Mouse (Mus musculus) v-Abl transformed pro-B cells (cell line): Measurements from ENCODE around the gene Lsm7.
"Not testable (repeated sequence)": the region's sequence is repeated elsewhere in the genome, so short reads cannot be mapped to it uniquely, and the experiment has no call there.

Experiments
- in situ Hi-C, 2 experiments: fragments of 400-800 bp; cut with MboI; formaldehyde crosslinking; loops; one replicate each; pipeline ENCODE4 v1.15.1; 2025; ENCODE audit not compliant: unreplicated experiment in 2 of 2

The Lsm7 gene

GRCm38 (mm10) chr10:80818599-80819281 is 36.3 kb downstream of the Lsm7 start:
- in situ Hi-C loops: no loop called here

- in situ Hi-C loops: not testable (repeated sequence)
These were observed 37.1 kb downstream of the Lsm7 start for GRCm38 (mm10) chr10:80817955-80818354.

GRCm38 (mm10) chr10:80817164-80817563 is 37.8 kb downstream of the Lsm7 start:
- in situ Hi-C loops: no loop called here

DNA sequence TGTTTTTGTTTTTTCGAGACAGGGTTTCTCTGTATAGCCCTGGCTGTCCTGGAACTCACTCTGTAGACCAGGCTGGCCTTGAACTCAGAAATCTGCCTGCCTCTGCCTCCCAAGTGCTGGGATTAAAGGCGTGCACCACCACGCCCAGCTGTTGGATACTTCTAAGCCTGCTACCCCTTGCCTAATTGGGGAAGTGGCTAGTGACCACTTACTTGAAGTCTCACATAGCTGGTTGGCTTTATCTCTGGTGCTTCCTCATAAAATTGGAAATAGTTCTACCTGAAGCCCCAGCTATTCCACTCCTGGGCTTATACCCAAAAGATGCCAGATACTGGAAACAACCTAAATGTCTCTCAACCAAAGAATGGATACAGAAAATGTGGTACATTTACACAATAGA is 38.7 kb downstream of the Lsm7 start:
- in situ Hi-C loops: not testable (repeated sequence)

DNA sequence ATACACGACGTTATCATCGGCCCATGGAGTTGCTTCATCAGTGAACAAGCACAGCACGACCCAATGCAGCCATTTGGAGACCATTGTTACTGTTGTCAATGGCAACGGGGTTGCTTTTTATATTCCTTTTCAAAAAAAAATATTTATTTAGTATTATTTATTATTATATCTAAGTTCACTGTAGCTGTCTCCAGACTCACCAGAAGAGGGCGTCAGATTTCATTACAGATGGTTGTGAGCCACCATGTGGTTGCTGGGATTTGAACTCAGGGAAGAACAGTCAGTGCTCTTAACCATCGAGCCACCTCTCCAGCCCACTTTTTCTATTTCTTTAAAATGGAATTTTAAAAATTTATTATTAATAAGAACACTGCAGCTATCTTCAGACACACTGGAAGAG is 40.2 kb downstream of the Lsm7 start:
- in situ Hi-C loops: loop anchor here in 1 of 2 experiments (5.0 kb wide), 2 partner anchors 52 to 183 kb away; no protein-coding TSS in a partner anchor

- in situ Hi-C loops: loop anchor here in 1 of 2 experiments (5.0 kb wide), 2 partner anchors 51 to 184 kb away; no protein-coding TSS in a partner anchor
These were observed 41.6 kb downstream of the Lsm7 start, which contains the start of gene Jsrp1 for GRCm38 (mm10) chr10:80813366-80813765. Gene Jsrp1 (minus strand): TSS chr10:80813498.

GRCm38 (mm10) chr10:80812391-80813041 is 42.5 kb downstream of the Lsm7 start:
- in situ Hi-C loops: loop anchor here in 1 of 2 experiments (5.0 kb wide), 2 partner anchors 50 to 185 kb away; no protein-coding TSS in a partner anchor

DNA sequence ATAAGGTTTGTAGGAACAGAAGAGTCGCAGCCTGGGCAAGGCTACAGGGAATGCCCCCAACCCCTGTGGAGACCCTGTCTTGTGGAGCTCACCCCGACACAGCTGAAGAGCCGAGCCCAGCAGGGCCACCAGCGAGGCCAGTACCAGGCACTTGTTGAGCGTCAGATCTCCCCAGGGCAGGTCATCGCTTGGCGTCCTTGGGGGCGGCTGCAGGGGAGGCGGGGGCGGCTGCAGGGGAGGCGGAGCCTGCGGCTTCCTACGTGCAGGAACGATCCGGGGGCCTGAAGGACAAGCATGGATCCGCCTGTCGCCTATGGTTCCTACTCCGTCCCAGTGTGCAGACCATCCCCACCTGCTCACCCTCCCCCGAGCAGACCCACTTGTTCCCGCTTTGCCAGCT is 44.9 kb downstream of the Lsm7 start:
- in situ Hi-C loops: loop anchor here in 1 of 2 experiments (5.0 kb wide), 2 partner anchors 48 to 187 kb away; no protein-coding TSS in a partner anchor

DNA sequence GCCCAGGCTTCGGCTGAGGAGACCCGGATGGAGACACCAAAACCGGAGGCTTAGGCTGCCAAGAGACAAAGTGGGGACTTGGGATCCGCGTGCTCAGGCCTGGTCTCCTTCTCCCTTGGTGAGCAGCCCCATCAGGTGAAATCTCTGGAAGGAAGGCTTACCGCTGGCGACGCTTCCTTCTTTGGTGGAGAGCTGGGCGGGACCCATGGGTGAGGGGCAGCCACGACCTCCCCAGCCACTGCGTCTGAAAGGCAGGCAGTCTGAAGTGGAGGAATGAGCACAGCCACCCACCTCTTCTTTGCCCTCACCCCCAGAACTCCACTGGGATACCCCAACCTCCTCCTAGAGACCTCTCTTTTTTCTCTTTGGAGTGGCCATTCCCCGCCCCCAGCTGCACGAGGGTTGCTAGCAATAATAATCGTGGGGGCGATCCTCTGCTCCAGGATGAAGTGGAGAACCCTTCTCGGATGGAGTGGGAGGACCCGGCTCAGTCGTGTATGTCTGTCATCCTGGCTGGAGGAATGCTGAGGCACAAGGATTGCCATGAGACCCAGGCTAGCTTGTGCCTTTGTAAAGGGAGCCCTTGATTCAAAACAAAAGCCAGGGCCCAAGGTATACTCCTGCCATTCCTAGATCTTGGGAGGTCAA is 45.9 kb downstream of the Lsm7 start:
- in situ Hi-C loops: no loop called here

DNA sequence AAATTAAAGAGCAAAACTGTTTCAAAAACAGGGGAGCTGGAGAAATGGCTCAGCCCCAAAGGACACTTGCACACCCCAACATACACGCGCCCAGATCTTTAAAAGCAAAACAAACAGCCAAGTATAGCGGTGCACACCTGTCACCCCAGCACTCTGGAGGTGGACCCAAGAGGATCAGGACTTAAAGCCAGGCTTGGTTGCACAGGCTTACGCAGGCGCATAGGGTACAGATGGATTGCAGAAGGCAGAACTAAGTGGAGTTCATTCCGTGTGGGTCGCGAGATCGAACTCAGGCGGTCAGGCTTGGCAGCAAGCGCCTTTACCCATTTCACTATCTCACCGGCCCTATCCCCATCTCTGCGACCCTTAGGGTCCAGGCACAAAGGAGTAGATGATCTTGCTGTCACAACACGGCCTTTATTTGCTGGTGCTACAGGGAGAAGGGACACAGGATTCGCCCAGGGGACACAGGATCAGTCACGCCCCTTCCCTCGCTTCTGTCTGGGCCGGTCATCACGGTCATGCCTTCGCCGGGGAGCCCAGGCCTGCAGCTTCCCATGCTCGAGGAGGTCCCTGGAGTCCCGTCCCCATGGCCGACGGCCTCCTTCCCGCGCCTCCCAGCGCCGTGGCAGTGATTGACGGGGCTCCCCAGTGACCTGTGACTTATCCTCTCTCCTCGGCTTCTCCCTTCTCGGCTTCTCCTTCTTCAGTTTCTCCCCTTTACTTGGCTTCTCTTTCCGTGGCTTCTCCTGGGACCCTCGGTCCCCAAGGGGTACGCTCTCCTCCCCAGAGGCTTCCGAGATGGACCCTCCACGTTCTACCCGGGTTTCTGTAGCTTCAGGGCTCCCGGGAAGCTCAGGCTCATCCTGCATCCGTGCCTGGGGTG is 46.7 kb downstream of the Lsm7 start:
- in situ Hi-C loops: no loop called here

GRCm38 (mm10) chr10:80807057-80807627 is 47.9 kb downstream of the Lsm7 start:
- in situ Hi-C loops: no loop called here

DNA sequence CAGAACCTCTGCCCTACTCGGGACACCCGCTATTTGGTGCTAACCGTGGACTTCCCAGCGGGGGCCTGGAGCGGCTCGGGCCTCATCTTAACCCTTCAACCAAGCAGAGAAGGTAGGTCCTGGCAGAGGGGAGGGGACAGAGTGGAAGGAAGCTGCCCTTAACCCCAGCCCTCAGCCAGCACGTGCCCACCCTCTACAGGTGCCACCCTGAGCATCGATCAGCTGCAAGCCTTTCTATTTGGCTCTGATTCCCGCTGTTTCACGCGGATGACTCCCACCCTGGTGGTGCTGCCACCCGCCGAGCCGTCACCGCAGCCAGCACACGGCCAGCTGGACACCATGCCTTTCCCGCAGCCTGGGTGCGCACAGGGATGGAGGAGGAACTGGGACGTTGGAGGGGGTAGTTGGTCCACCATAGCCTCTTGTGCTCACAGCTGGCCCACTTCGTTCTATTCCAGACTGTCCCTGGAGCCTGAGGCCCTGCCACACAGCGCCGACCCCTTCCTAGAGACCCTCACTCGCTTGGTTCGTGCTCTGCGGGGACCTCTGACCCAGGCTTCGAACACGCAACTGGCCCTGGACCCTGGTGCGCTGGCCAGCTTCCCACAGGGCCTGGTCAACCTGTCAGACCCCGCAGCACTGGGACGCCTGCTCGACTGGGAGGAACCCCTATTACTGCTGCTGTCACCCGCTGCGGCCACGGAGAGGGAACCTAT is 48.5 kb downstream of the Lsm7 start:
- in situ Hi-C loops: no loop called here

DNA sequence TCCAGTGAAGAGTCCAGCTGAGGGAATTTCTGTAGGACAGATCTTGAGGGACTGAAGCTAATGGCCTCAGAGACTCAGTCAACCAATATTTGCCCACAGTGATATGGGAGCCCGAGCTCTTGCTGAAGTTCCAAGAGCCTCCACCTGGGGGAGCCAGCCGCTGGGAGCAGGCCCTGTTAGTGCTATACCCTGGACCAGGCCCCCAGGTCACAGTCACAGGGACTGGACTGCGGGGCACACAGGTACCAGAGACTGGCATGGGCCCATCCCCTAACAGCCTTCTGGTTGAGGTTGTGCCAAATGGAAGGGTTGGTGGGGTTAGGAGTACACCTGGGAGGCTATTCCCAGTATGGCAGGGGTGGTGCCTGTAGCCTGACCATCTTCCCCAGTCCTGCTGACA is 49.1 kb downstream of the Lsm7 start:
- in situ Hi-C loops: no loop called here

DNA sequence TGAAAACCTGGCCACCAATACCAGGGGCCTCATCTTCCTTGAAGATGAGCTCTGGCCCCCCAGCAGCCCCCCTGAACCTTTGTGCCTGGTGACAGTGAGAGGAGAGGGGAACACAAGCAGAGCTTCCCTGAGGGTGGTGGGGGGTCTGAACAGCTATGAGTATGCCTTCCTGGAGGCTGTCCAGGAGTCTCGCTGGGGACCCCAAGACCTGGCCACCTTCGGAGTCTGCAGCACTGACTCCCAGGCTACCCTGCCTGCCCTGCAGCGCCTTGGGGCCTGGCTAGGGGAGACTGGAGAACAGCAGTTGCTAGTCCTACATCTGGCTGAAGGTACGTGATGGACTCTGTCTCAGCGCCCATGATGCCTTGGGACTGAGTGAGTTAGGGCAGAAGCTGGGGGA is 49.7 kb downstream of the Lsm7 start:
- in situ Hi-C loops: no loop called here

- in situ Hi-C loops: no loop called here
These were observed 50.1 kb downstream of the Lsm7 start, which contains the start of gene Amh for GRCm38 (mm10) chr10:80804916-80805315. Gene Amh (plus strand): TSS chr10:80805243.

DNA sequence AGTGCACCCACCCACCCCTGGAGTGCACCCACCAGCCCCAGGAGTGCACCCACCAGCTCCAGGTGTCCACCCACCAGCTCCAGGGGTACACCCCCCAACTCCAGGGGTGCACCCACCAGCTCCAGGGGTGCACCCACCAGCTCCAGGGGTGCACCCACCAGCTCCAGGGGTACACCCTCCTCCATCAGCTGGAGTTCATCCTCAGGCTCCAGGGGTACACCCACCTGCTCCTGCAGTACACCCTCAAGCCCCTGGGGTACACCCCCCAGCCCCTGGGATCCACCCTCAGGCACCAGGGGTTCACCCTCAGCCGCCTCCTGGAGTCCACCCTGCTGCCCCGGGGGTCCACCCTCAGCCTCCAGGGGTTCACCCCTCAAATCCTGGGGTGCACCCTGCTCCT is 50.7 kb downstream of the Lsm7 start:
- in situ Hi-C loops: no loop called here

- in situ Hi-C loops: no loop called here
These were observed 52.0 kb downstream of the Lsm7 start for GRCm38 (mm10) chr10:80802996-80803395.
